Mouse (Mus musculus) monocyte, adult 2 months (primary cell): ENCODE measurements at regions not wholly inside any gene's neighbourhood (a gene's known extent, or its start where the extent isn't known, plus 50 kb on each side); places are given as distances from the start of the nearest gene placed in this dataset.

ENCODE experiments used
- DNase-seq, 2 experiments: peaks; one replicate each; pipeline ENCODE4 v3.0.0; 2022; ENCODE audit warnings: low spot score in 2 of 2, low read depth in 1 of 2

GRCm38 (mm10) chr4:34226089-34226840 lies 176.3 kb upstream of the Spaca1 start:
- DNase-seq = no peak

GRCm38 (mm10) chr4:34226886-34227285 lies 176.9 kb upstream of the Spaca1 start:
- no peak for DNase-seq

- no peak for DNase-seq
These were observed 177.6 kb upstream of the Spaca1 start for GRCm38 (mm10) chr4:34227611-34228010.

GRCm38 (mm10) chr4:34231270-34231669 lies 181.3 kb upstream of the Spaca1 start:
- no peak for DNase-seq

GRCm38 (mm10) chr4:34234204-34234603 lies 184.2 kb upstream of the Spaca1 start:
- DNase-seq = no peak

- no peak for DNase-seq
These were observed 184.7 kb upstream of the Spaca1 start for GRCm38 (mm10) chr4:34234645-34235044.

GRCm38 (mm10) chr4:34237791-34238190 lies 187.8 kb upstream of the Spaca1 start:
- DNase-seq = no peak

GRCm38 (mm10) chr4:34239624-34240023 lies 189.6 kb upstream of the Spaca1 start:
- no peak for DNase-seq

GRCm38 (mm10) chr4:34241060-34241571 lies 191.1 kb upstream of the Spaca1 start:
- DNase-seq = no peak

- no peak for DNase-seq
These were observed 191.7 kb upstream of the Spaca1 start for GRCm38 (mm10) chr4:34241673-34242072.

GRCm38 (mm10) chr4:34259444-34259843 lies 209.5 kb upstream of the Spaca1 start:
- no peak for DNase-seq

GRCm38 (mm10) chr4:34260468-34260867 lies 210.5 kb upstream of the Spaca1 start:
- DNase-seq = no peak

GRCm38 (mm10) chr4:34261809-34262208 lies 211.8 kb upstream of the Spaca1 start:
- no peak for DNase-seq

GRCm38 (mm10) chr4:34264431-34264830 lies 214.4 kb upstream of the Spaca1 start:
- DNase-seq = no peak

- no peak for DNase-seq
These were observed 224.3 kb upstream of the Spaca1 start for GRCm38 (mm10) chr4:34274316-34274715.

GRCm38 (mm10) chr4:34275372-34275771 lies 225.4 kb upstream of the Spaca1 start:
- no peak for DNase-seq

GRCm38 (mm10) chr4:34302504-34303108 lies 248.1 kb upstream of the Akirin2 start:
- no peak for DNase-seq

- DNase-seq = no peak
These were observed 241.7 kb upstream of the Akirin2 start for GRCm38 (mm10) chr4:34308921-34309563.

GRCm38 (mm10) chr4:34310061-34310642 lies 240.6 kb upstream of the Akirin2 start:
- no peak for DNase-seq

GRCm38 (mm10) chr4:34315848-34316247 lies 234.9 kb upstream of the Akirin2 start:
- no peak for DNase-seq

- no peak for DNase-seq
These were observed 227.9 kb upstream of the Akirin2 start for GRCm38 (mm10) chr4:34322841-34323240.
